ENCODE assay signal across 8 mouse cellular contexts in the genomic region with DNA sequence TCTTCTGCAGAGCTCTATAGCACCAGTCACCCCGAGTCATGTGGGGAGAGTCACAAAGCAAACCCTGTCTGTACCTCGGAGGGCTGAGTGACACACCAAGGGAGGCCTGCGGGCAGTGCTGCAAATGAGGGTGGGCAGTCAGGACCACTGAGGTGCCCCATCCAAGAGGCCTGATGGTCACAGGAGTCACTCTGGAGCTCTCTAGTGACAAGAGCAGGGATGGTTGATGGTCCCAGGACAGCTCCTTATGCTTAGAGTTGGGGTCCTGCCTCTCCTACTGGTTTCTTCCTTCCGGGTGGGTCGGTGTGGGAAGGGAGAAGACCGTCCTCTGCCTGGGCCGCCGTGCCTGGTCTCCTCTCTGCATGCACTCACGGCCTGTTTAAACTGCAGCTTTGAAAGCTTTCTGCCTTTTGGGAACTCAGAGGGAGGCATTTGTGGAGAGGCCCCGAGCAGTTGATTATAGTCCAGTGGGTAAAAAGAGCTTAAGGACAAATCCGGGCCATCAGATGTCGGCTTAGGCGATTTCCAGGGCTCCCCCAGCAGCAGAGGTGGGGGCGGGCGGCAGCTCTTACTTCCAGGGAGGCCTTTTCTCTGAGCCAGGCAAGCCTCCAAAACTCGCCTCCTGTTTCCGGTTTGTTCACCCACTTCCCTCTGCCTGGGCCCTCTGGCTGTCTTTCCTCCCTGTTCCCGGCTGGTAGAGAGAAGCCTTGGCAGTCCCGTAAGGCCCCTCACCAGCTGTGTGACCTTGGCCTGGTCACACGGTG.
DNase-seq lines count a peak whose midpoint lies in the region; ATAC-seq and TF ChIP-seq lines count a peak whose summit lies in the region.

No protein-coding gene starts in this region.

- WGBS in lung, adult 2 months = 34% methylated on average over 20 of the region's 20 CpGs
- WGBS in forebrain, postnatal 0 days = 18% methylated on average over 20 of the region's 20 CpGs

- TF ChIP-seq POLR2A in lung, adult 2 months (IDR thresholded peaks at IDR 0.05; ENCODE audit: borderline replicate concordance, extremely low read depth, low read depth, low read length) = no peak

- H3K4me2 ChIP-seq in forebrain, postnatal 0 days (ENCODE audit: low read depth) = no peak overlapping the region

- DNase-seq in lung, adult 18-20 months = peak; percentile 56 to 61
- no peak for DNase-seq in lung, adult 2 months
- peak; percentile 68 for DNase-seq in forebrain, postnatal 0 days
- peak; percentile 68 for DNase-seq in heart, postnatal 4 days
- peak; percentile 80 to 84 for DNase-seq in layer of hippocampus, postnatal 10 days (ENCODE audit: low spot score in 2 of 2)
- DNase-seq in lung, postnatal 25 days (ENCODE audit: low spot score) = peak; percentile 37
- DNase-seq in right cerebral cortex, postnatal 4 days = peak; percentile 64
- DNase-seq in ovary, postnatal 10 days (ENCODE audit: low spot score) = no peak

- H3K36me3 ChIP-seq in forebrain, postnatal 0 days (ENCODE audit: insufficient read depth) = no peaks in the 10 kb centered on the region

- H3K27ac ChIP-seq in forebrain, postnatal 0 days (ENCODE audit: low read depth, low read length) = peak overlapping the region; percentile 62

- no peaks in the 10 kb centered on the region for H3K27me3 ChIP-seq in forebrain, postnatal 0 days (ENCODE audit: insufficient read depth, low read length)

- peak overlapping the region; percentile 25; the same call in 1 of the 2 replicates for H3K9ac ChIP-seq in forebrain, postnatal 0 days

- no peak overlapping the region for H3K4me3 ChIP-seq in lung, adult 2 months (replicated peaks; ENCODE audit: extremely low read depth, low read depth, low read length)
- no peak overlapping the region for H3K4me3 ChIP-seq in forebrain, postnatal 0 days (ENCODE audit: low read depth, low read length)

- H3K9me3 ChIP-seq in forebrain, postnatal 0 days (ENCODE audit: low read length) = no peaks in the 10 kb centered on the region

- peaks cover 11% of the 10 kb centered on the region for H3K4me1 ChIP-seq in lung, adult 2 months (ENCODE audit: control insufficient read depth, insufficient read depth, low read length)
- peaks cover 31% of the 10 kb centered on the region for H3K4me1 ChIP-seq in forebrain, postnatal 0 days (ENCODE audit: insufficient read depth)

- TF ChIP-seq CTCF in lung, adult 2 months (IDR thresholded peaks at IDR 0.05; ENCODE audit: insufficient read depth, low read length) = no peak
- no peak for TF ChIP-seq CTCF in forebrain, postnatal 0 days (IDR thresholded peaks at IDR 0.05; ENCODE audit: low read depth)

- ATAC-seq in forebrain, postnatal 0 days = no peak

Comparison
In these comparisons a context has a peak if more than half of its experiments do, and no peak if none do; other contexts are left out.
1. DNase-seq: peak in lung, adult 18-20 months (2 of 2), forebrain, postnatal 0 days (single experiment), heart, postnatal 4 days (single experiment), layer of hippocampus, postnatal 10 days (2 of 2), lung, postnatal 25 days (single experiment) and right cerebral cortex, postnatal 4 days (single experiment); none in lung, adult 2 months (single experiment) and ovary, postnatal 10 days (single experiment).